Mouse (Mus musculus) brain, embryonic 14.5 days (tissue): ENCODE results near the gene Vcp. TPM values are rescaled to one million over a fixed set of nuclear protein-coding genes. Genes with fewer than 3 reads are reported as not detected.
"Not testable (repeated sequence)": the region's sequence is repeated elsewhere in the genome, so short reads cannot be mapped to it uniquely, and the experiment has no call there.

Experiments used
- DNase-seq: peaks from one replicate; pipeline ENCODE4 v3.0.0-alpha.2; 2011; ENCODE audit warnings: low read depth
- CTCF ChIP-seq: fragments of 200-500 bp; IDR thresholded peaks from 2 replicates; pipeline ENCODE4 v1.5.1; 2012; ENCODE audit warnings: inconsistent platforms, mild to moderate bottlenecking, moderate library complexity, borderline replicate concordance; ENCODE audit not compliant: insufficient read depth, insufficient read length; ENCODE audit errors: extremely low read depth
- POLR2A ChIP-seq: fragments of 200-500 bp; IDR thresholded peaks from 2 replicates; pipeline ENCODE4 v1.6.1; 2012; ENCODE audit warnings: mild to moderate bottlenecking, inconsistent platforms, borderline replicate concordance; ENCODE audit not compliant: poor library complexity, insufficient read depth, insufficient read length, severe bottlenecking; ENCODE audit errors: extremely low read depth
- polyA plus RNA-seq: library from polyadenylated mRNA; depleted of rRNA; stranded (reverse); fragments of >200 nt; gene quantifications from 2 replicates; pipeline ENCODE4 v1.2.3, GENCODE M21; 2012

Vcp gene
- polyA plus RNA-seq, 1 experiment: 264 TPM

- TF ChIP-seq CTCF (no peak), POLR2A (no peak)
- no peak for DNase-seq
Observed at GRCm38 (mm10) chr4:43002756-43003439, 2.6 kb upstream of the Vcp start.

- DNase-seq: no peak
- no peak for TF ChIP-seq POLR2A
- no peak for TF ChIP-seq CTCF
Observed at GRCm38 (mm10) chr4:43001272-43001671, 965 bp upstream of the Vcp start.

GRCm38 (mm10) chr4:42999451-43000140 lies 711 bp downstream of the Vcp start:
- DNase-seq: peak; percentile 85
- no peak for TF ChIP-seq POLR2A
- 0 out of 2 replicates have a peak, but pooled peaks have one; percentile 14 for TF ChIP-seq CTCF

- no peak for DNase-seq
- TF ChIP-seq POLR2A (no peak), CTCF (no peak)
Observed at GRCm38 (mm10) chr4:42998022-42998421, 2.3 kb downstream of the Vcp start.

GRCm38 (mm10) chr4:42988296-42988695 lies 12.0 kb downstream of the Vcp start:
- DNase-seq: no peak
- TF ChIP-seq CTCF: no peak
- no peak for TF ChIP-seq POLR2A

- not testable (repeated sequence) for DNase-seq
Observed at GRCm38 (mm10) chr4:42980467-42980866, 19.8 kb downstream of the Vcp start.

GRCm38 (mm10) chr4:42978062-42978461 lies 22.2 kb downstream of the Vcp start:
- no peak for DNase-seq
- TF ChIP-seq CTCF (no peak; the same call in 1 of the 2 replicates), POLR2A (no peak)

GRCm38 (mm10) chr4:42973868-42974267 lies 26.4 kb downstream of the Vcp start:
- no peak for TF ChIP-seq POLR2A
- TF ChIP-seq CTCF: no peak
- no peak for DNase-seq

GRCm38 (mm10) chr4:42972952-42973351 lies 27.4 kb downstream of the Vcp start:
- no peak for DNase-seq
- no peak for TF ChIP-seq POLR2A
- no peak for TF ChIP-seq CTCF

GRCm38 (mm10) chr4:42969304-42969703 lies 31.0 kb downstream of the Vcp start, which contains the start of gene 1700022I11Rik:
Gene 1700022I11Rik (plus strand): TSS chr4:42969604.
- no peak for DNase-seq
- TF ChIP-seq POLR2A: no peak
- no peak for TF ChIP-seq CTCF

GRCm38 (mm10) chr4:42965039-42965719 lies 35.1 kb downstream of the Vcp start:
- TF ChIP-seq POLR2A (no peak), CTCF (peak; percentile 85; the same call in 1 of the 2 replicates)
- peak; percentile 86 for DNase-seq
